Mouse (Mus musculus): Measurements from ENCODE around the gene Jag2.
A peak's percentile ranks its signal among the peaks of the same experiment; 100 is the strongest.

The Jag2 gene

DNA sequence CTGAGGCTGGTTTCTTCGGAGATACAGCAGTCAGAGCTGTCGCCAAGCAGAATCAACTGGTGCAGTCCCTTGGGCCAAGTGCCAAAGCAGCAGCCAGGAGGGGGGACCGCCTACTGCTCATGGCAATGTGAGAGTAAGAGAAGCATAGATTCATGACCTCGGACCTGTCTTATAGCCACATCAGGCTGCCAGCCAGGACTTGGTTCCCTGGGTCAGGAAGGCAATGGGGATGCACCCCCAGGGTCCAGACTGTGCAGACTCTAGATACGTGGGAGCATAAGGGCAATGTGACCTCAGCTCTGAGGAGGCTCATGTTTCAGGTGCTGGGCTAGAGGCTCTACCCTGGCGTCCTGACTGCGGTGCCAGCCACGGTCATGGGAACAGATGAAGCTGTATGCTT lies 25.6 kb downstream of the Jag2 start:
- no peak for ATAC-seq (ENCODE audit: low TSS enrichment)

DNA sequence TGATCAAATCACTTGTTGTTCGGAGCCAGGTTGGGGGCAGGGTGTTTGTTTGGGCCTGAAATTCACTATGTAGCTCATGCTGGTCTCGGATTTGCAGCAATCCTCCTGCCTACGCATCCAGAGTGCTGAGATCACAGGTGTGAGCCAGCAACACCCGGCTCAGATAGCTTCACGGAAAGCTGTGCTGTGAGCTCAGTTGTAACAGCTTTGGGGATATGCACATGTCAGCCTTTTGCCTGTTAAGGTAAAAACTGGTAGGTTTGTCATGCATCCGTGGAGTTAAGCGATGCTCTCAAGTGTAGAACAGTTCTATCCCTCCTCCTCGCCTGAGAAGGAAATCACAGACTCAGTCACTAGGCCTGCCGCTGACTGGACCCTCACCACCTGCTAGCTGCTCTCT lies 28.9 kb downstream of the Jag2 start:
- peak; percentile 94 for ATAC-seq (ENCODE audit: low TSS enrichment)

DNA sequence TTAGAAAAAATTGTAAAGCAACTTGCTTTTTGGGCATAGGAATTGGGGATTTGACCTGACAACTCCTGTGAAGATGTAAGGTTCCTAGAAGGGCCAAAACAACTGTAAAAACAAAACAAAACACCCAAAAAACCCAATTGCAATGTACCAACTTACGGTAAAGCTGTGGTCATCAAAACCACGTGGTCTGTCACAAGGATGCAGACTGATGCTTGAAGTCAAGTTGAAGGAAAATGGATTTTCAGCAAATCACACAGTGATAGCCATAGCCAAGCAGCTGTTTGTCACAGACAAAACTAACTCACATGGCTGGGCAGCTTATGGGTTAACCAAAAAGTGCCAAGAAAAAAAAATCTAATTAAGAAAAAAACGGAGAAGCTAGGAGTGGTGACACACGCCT lies 30.6 kb downstream of the Jag2 start:
- no peak for ATAC-seq (ENCODE audit: low TSS enrichment)

DNA sequence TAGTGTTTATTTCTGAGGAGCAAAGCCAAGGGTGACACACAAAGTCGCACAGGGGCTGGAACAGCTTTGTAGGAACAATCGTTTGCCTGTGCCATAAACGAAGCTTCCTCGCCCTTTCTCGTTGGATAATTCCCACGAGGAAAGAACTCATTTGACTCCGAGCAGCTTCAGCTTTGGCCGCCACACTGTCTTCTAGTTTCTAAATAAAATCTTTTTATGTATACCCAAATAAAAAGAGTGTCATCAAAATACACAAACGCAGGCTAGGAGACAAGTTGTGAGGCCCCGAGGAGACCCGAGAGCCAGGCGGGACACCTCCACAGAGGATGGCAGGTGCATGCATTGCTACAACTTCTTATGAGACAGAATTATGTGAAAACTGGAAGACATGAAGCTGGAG lies 31.2 kb downstream of the Jag2 start:
- no peak for ATAC-seq (ENCODE audit: low TSS enrichment)

DNA sequence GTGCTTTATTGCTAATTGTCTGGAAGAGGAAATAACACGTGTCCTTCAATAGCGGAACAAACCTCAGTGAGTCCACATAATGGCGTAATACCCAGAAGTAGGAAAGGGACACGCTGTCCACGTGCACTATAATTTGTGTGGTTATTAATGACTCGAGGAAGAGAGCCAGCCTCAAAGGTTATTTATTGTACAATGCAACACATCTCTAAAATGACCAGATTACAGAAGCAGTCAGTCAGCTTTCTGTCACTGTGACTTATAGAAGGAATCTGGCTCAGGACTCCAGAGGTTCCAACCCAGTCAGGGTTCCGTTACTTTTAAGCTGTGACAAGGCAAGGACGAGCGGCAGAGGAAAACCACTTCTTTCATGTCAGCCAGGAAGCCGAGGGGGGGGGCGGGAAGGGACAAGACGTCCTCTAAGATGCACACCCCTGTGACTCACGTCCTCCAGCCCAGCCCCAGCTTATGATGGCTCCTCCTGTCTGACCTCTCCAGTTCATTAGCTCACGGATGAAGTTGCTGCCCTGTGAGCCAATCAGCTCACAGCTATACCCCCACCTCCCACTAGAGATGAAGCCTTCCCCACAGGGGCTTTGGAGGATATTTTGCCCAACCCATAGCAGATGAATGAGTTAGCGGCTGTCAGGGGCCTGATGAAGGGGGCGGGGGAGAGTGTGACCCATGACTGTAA lies 31.9 kb downstream of the Jag2 start:
- ATAC-seq (ENCODE audit: low TSS enrichment) = no peak

DNA sequence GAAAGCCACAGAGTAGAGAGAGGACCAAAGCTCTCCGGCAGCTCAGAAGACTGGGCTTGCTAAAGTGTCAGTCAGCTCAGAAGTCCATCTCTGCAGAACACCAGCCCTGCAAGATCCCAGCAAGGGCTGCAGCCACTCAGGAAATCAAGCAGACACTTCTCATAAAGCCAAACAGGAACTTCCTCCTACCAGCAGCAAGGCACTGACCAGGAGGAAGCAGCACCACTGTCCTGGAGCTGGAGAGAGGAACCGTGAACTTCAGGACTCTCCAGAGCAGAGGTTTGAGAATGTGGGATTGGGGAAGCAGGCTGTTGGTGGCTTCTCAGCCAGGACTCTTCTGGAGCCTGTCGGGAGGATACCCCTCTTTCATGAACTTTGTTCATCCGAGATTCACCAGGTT lies 34.6 kb downstream of the Jag2 start:
- ATAC-seq (ENCODE audit: low TSS enrichment) = peak; percentile 27; the same call in 1 of the 2 replicates

DNA sequence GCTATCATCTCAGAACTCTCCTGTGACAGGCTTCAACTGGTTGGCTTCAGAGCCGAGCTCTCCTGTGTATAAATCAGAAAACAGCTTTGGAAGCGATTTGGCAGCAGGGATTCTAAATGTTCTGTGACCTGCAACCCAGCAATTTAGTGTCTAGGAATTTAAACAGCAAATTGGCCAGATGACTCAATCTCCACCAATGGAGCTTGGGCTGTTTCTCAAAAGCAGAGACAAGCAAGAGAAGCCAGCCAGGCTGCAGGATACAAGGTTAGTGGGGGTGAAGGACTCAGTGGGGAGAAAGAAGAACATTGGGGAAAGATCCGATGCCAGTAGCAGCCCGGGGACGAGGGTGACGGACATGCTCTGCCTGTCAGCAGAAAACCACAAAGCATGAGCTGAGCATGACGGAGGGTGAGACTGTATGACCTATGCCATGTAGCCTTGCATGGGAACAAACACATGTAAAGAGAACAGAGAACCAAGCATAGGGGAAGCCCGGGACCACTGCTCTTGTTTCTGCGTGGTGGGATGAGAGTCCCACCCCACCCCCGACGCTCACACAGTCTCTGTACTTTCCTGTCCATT lies 35.2 kb downstream of the Jag2 start:
- peak; percentile 31; the same call in 1 of the 2 replicates for ATAC-seq (ENCODE audit: low TSS enrichment)

DNA sequence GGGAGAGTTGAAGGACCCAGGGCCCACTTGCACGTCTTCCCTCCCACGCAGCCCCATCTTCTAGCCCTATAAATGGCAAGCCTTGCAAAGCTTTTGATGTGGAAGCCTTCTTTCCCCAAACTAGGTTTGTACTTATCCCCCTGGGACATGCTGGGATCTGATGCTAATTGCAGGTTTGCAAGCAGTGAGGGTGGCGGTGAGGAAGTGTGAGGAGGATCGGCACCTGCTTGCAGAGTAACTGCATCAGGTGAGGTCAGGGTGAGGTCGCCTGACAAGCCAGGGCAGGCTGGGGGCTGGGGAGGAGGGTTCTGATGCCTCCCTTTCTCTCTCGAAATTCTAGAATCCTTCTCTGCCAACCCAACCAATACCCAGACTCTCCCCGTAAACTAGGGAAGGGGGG lies 44.1 kb downstream of the Jag2 start:
- ATAC-seq (ENCODE audit: low TSS enrichment) = no peak

DNA sequence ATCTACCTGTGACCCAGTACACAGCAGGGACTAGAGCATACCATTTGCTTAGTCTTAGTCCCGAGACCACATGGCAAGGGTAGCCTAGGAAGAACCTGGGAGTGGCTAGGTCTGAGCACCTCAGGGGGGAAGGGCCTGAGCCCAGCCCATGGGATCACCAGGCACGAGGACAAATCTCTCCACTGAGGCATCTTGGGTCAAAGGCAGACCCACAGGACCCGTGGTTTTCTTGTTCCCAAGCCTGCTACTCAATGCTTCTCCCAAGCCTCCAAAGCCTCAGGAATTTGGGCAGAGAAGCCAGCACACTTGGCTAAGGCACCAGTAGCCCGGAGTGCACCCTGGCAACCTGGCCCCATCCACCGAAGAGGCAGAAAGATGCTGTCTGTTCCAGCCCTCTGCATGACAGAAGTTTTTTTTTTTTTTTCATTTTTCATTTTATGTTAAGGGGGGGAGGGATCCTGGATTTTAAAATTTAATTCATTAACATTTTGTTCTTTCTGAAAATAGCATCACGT lies 48.2 kb downstream of the Jag2 start:
- no peak for ATAC-seq (ENCODE audit: low TSS enrichment)

DNA sequence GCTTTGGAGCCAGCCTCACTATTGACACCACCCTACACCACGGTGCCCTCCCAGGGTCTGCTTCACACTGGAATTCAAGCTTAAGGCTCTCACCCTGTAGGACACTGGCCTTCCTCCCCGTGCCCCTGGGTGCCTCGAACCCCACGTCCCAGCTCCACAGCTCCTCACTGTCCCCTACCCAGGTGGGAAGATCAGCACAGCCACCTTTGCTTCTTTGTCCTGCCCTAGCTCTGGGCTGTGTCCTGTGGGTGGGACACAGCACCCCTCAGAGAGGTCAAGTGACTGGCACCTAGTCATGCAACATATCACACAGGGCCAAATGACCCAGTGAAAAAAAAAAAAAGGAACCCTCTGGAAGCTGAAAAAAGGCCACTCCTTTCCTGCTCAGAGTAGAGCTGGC lies 48.9 kb downstream of the Jag2 start:
- no peak for ATAC-seq (ENCODE audit: low TSS enrichment)

DNA sequence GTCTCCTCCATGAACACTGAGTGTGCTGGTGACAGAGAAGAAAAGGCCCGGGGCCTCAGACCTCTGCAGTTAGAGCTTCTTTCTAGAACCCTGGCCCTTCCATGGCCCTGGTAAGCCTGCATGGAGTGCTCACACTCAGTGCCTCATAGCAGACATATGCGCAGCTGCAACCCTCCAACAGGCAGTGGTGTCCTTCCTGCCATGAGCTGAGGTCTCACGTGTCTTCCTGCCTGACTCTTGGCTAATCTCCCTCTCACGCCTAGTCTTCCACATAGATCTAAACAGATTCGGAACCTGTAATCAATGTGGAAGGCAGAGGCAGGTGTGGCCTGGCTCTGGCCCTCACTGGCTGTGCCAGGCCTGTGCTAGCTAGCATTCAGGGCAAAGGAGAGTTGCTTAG lies 49.8 kb downstream of the Jag2 start:
- no peak for ATAC-seq (ENCODE audit: low TSS enrichment)

DNA sequence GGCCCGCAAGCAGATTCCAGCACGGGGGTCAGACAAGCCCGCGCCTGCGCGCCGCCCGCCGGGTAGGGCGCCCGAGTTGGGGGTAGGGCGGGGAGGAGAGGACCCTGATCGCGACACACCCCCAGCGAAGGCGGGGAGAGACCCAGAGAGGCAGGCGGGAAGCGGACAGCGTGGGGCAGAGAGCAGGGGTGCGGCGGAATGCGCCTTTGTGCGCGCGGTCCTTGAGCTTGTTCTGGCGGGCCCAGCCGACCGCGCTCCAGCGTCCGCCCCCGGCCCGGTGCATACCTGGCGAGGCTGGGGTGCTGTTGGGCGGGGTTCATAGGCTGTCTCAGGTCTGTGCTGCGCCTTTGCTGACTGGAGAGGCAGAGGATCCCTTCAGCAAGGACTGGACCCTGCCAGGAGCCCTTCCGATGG lies 52.0 kb downstream of the Jag2 start:
- ATAC-seq (ENCODE audit: low TSS enrichment) = no peak

DNA sequence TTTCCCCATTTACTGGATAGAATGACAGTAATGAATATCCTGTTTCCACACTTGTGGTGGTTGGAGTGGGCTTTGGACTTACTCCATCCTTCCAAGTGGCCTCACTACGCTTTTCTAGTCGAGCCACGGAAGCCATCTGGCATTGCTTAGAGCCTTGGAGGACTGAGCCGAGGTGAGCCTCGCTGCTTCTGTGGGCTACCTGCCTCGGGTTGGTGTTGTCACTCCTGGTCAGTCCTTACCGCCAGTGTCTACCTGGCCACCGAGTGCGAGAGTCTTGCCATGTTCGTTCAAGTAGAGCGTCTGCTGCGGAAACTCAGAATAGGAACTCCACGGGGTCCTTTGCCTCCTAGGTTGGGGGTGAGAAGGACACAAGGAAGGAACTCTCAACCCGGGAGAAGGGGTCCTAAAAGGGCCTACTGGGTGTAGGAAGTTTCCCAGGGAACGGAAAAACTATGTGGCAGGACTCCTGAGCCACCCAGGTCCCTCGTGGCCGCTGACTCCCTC lies 52.5 kb downstream of the Jag2 start:
- no peak for ATAC-seq (ENCODE audit: low TSS enrichment)

DNA sequence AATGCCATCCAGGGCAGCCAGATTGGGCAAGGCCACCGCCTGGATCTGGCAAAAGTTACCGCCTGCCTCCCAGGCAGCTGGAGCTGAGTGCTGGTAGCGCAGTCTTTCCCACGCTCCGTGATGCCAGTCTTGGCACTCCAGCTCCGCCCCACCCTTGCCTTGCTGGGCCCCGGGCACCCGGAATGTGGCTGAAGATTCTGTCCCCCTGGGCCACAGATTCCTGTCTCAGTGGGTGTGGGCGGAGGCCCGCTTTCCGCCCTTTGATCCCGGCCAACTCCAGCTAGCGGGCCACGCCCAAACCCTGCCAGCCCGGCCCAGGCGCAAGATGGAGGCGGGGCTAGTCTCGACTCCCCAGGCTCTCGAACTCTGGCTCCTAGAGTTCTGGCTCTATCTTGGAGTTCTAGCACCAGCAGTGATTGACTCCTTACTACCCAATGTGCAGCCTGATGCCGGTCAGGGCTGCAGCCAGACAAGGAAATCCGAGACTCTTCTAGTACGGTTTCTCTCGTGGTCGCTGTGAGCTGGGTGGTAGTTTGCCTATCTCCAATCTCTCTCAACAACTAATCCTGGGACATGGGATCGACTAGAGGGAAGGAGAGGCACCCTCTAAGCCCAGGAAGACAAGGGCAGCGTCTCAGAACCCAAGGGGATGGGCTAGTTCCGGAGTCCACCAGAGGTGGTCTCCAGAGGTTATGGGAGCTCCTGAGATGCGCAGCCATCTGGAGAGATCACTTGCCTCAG lies 53.1 kb downstream of the Jag2 start:
- peak; percentile 53; the same call in 1 of the 2 replicates for ATAC-seq (ENCODE audit: low TSS enrichment)

DNA sequence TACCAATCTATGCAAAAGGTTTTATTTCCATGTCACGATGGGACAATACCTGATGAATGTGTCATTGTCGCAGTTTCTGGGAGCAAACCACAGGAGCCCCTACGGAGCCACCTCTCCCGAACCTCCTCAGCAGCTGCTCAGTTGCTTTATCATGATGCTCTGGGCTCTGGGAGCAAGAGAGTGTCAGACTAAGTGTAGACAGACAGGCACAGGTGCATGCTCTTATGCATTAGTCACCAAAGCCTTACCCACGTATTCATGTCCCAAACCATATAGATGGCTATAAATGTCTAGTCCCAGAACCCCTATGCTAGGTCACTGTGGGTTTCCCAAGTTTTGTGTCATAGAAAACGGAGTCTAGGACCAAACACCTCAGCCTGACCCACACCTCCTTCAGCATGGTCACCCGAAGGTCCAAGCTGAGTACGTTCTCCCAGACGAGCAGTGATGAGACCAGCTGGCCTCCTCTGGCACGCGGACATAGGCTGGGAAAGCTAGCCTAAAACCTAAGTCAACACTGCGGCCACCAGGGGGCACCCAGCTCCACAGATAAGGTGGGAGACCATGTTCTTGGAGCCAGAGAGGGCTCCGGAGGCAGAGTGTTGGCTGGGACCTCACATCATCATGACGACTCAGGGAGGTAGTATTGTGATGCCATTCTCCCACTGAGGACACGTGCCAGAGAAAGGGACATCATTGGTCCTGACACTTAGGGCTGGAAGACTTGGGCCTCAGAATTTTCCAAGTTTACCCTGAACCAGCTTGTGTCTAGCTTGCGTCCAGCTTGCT lies 54.2 kb downstream of the Jag2 start:
- ATAC-seq (ENCODE audit: low TSS enrichment) = peak; percentile 79

DNA sequence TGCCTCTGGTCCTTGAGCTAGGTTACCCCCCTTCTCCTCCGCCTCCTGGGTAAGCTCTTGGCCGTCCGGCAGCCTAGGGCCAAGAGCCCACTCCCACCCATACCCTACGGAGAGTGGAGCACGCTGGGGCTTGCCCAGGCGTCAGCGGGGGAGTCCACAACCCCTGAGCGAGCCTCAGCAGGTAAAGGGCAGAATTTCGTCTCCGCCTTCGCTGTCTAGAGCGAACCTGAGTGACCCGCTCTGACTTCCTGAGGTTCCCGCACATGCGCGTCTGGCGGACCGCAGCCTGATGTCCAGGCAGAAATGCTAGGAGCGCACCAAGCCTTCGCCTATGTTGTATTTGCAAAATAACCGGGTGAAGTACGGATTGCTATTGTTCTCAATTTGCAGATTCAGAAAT lies 55.4 kb downstream of the Jag2 start:
- no peak for ATAC-seq (ENCODE audit: low TSS enrichment)

DNA sequence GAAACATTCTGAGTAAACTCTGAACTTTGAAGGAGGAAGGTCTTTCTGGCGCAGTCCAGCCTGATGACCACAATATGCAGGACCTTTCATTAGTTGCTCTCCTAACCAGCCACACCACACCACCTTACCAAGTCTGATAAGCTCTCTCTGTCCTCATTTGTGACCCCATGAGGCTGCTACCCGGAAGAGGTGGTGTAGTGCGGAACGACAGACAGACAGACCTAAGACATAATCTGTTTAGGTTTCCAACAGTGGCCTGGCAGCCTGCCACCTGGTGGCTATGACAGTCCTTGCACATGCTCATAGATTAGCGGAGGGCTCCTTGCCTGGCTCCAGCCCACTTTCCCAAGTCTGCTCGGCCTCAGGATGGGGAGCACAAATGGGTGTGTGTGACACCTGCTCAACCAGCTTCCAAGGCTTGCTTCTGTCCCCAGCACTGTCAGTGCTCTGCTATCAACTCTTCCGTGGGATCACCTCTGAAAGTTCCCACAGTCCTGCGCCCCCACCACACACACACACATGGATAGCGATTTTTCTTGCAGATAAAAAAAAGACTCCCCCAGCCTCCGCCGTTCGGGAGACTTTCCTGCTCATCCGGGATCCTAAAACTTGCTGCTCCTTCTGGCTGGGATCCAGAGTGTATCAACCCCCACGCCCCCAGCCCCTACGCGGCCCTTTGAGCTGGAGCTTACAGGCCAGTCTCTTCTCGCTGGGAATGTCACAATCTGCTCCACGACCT lies 56.0 kb downstream of the Jag2 start:
- ATAC-seq (ENCODE audit: low TSS enrichment) = 0 out of 2 replicates have a peak, but pooled peaks have one; percentile 18

DNA sequence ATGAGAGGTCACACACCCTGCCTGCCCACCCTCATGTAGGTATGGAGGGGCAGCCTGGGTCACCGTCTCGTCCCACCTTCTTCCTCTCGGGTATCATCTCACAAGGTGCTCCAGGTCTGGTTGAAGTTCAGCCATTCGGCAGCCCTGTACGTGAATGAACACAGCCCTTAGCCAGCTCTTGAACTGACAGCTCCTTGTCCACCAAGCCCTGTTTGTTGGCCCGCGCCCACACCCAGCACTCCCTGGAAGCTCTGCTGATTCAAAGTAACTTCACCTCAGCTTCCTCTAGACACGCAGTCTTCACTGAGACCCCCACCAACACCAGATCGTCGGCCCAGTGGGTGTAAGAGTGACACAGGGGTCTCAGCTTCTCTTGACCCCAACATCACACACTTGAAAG lies 56.6 kb downstream of the Jag2 start:
- ATAC-seq (ENCODE audit: low TSS enrichment) = no peak

DNA sequence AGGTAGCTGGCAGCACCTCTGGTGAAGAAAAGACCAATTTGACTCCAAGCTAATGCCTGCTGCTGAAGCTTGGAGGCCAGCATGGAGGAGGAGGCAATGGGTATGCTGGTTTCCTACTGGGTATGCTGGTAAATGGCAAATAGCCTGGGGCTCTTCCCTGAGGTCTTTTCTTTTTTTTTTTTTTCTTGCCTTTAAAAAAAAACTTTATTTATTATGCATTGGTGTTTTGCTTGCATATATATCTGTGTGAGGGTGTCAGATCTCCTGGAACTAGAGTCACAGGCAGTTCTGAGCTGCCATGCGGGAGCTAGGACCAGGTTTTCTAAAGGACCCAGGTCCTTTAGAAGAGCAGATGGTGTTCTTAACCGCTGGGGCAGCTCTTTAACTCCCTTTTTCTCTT lies 58.3 kb downstream of the Jag2 start:
- no peak for ATAC-seq (ENCODE audit: low TSS enrichment)

DNA sequence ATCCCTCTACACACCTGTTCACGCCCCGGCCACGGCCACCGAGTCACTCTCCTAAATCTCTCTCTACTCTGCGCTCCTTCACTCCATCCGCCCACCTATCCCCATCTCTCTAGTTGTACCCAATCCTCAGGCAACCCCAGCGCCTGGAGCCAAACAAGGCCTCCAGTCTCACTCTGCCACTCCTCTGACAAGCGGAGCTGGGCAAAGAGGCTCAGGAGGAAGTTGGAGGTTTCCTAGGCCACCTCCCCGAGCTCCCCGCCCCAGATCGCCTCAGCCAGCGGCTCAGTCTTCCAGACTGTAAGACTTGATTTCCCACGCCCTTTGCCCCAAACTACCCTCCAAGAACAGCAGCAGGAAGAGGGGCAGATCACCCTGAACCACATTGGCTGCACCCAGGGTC lies 58.8 kb downstream of the Jag2 start:
- no peak for ATAC-seq (ENCODE audit: low TSS enrichment)

DNA sequence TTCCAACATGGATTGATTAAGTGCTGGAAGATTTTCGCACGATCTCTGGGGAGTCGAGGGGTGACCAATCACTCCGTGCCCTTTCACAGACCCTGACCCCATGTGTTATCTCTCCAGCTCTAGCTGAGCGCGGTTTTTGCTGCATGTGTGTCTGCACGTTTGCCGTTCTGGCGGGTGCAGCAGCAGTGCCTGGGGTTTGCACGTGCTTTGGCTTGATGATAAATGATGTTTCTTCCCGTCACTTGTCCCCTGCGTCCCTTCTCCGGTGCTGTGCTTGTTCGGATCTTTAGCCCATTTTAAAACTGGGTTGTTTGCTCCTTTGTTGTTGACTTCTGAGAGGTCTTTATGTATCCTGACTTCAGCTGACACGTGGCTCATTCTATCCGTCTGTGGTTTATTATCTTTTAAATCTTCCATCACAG lies 59.8 kb downstream of the Jag2 start:
- ATAC-seq (ENCODE audit: low TSS enrichment) = no peak
